In the genomic region with DNA sequence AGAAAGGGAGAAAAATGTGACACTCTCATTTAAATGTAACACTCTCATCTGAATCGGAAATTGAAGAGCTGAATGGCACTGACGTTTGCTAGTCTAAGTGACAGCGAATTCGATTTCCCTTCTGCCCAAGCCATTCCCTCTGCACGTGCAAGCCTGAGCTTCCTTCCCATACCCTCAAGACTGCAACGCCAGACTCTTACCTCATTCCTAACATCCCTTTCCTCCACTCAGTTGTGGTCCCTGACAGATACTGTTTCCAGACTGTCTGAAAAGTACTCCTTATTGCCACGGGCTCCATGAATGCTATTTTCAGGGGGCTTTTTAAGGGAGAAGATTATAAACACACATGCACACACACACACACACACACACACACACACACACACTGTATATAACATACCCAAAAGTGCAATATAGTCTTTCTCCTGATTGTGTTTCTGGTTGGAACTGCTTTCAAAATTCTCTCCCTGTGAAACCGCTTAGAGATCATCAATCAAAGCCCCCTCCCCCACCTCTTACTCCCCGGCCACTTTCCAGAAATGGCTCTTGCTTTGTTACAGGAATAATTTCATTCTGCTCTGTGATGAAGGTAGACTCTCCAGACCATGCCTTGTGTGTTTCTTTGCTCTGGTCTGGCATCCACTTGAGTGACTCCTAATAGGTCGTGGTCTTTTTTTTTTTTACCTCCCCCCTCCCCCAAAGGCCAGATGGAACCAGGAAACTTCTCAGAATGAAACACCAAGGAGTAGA, we compare ENCODE assay signal across 8 mouse cellular contexts. TPM values are rescaled to one million over a fixed set of nuclear protein-coding genes. Genes with fewer than 3 reads are reported as not detected.
DNase-seq lines count a peak whose midpoint lies in the region; ATAC-seq and TF ChIP-seq lines count a peak whose summit lies in the region.

No protein-coding gene starts in this region.

- peak overlapping the region; percentile 82 for H3K9ac ChIP-seq in embryonic facial prominence, embryonic 11.5 days (replicated peaks; ENCODE audit: low read length)
- H3K9ac ChIP-seq in intestine, embryonic 15.5 days: peak overlapping the region; percentile 46

- no peaks in the 10 kb centered on the region for H3K36me3 ChIP-seq in embryonic facial prominence, embryonic 11.5 days (replicated peaks; ENCODE audit: control insufficient read depth, insufficient read depth, low read depth, low read length)
- H3K36me3 ChIP-seq in intestine, embryonic 15.5 days: no peaks in the 10 kb centered on the region
- no peaks in the 10 kb centered on the region for H3K36me3 ChIP-seq in thymus, adult 2 months (ENCODE audit: control insufficient read depth, insufficient read depth, low read length)

- peak overlapping the region; percentile 92 for H3K4me3 ChIP-seq in gastrocnemius, adult 2 months
- H3K4me3 ChIP-seq in embryonic facial prominence, embryonic 11.5 days (ENCODE audit: low read depth, low read length): peak overlapping the region; percentile 69
- peak overlapping the region; percentile 75 for H3K4me3 ChIP-seq in intestine, embryonic 15.5 days (replicated peaks)
- H3K4me3 ChIP-seq in thymus, adult 2 months (ENCODE audit: control insufficient read depth, insufficient read depth, low read length): no peak overlapping the region

- DNase-seq in gastrocnemius, adult 2 months: no peak
- DNase-seq in gastrocnemius, adult 18-20 months (ENCODE audit: low spot score): no peak
- peak; percentile 54 for DNase-seq in embryonic facial prominence, embryonic 11.5 days (ENCODE audit: low spot score)
- DNase-seq in mesoderm, embryonic 11.5 days (ENCODE audit: low read depth, low spot score): peak; percentile 58
- no peak for DNase-seq in frontal cortex, postnatal 14 days (ENCODE audit: low spot score in 2 of 2)
- no peak for DNase-seq in thymus, adult 2 months

- TF ChIP-seq CTCF in gastrocnemius, adult 2 months (IDR thresholded peaks at IDR 0.05): no peak
- no peak for TF ChIP-seq CTCF in thymus, adult 2 months (IDR thresholded peaks at IDR 0.05; ENCODE audit: borderline replicate concordance, control insufficient read depth, extremely low read depth, insufficient read depth, low read length, poor library complexity)

- H3K27me3 ChIP-seq in embryonic facial prominence, embryonic 11.5 days (ENCODE audit: control insufficient read depth, insufficient read depth, low read length): no peaks in the 10 kb centered on the region
- no peaks in the 10 kb centered on the region for H3K27me3 ChIP-seq in intestine, embryonic 15.5 days (replicated peaks)
- H3K27me3 ChIP-seq in thymus, adult 2 months (ENCODE audit: control insufficient read depth, insufficient read depth, low read length): no peaks in the 10 kb centered on the region; the same call in 1 of the 2 replicates

- TF ChIP-seq POLR2A in thymus, adult 2 months (IDR thresholded peaks at IDR 0.05; ENCODE audit: control insufficient read depth, extremely low read depth, insufficient read depth, low read length, poor library complexity): no peak

- 4% methylated on average over 10 of the region's 10 CpGs for WGBS in embryonic facial prominence, embryonic 11.5 days
- 5% methylated on average over 10 of the region's 10 CpGs for WGBS in intestine, embryonic 15.5 days
- WGBS in thymus, adult 2 months: 16% methylated on average over 10 of the region's 10 CpGs

- H3K4me2 ChIP-seq in embryonic facial prominence, embryonic 11.5 days (ENCODE audit: low read depth, low read length): peak overlapping the region; percentile 56
- peak overlapping the region; percentile 64 for H3K4me2 ChIP-seq in intestine, embryonic 15.5 days (replicated peaks)

- H3K27ac ChIP-seq in gastrocnemius, adult 2 months: peak overlapping the region; percentile 78
- peak overlapping the region; percentile 85 for H3K27ac ChIP-seq in embryonic facial prominence, embryonic 11.5 days (replicated peaks; ENCODE audit: low read depth, low read length)
- H3K27ac ChIP-seq in intestine, embryonic 15.5 days: peak overlapping the region; percentile 95
- H3K27ac ChIP-seq in thymus, adult 2 months (ENCODE audit: control insufficient read depth, insufficient read depth, low read length): no peak overlapping the region

- H3K4me1 ChIP-seq in embryonic facial prominence, embryonic 11.5 days (ENCODE audit: control insufficient read depth, insufficient read depth, low read length): no peaks in the 10 kb centered on the region
- H3K4me1 ChIP-seq in intestine, embryonic 15.5 days (replicated peaks): peaks cover 19% of the 10 kb centered on the region
- H3K4me1 ChIP-seq in thymus, adult 2 months (replicated peaks; ENCODE audit: control insufficient read depth, insufficient read depth, low read length): no peaks in the 10 kb centered on the region

- H3K9me3 ChIP-seq in embryonic facial prominence, embryonic 11.5 days (replicated peaks; ENCODE audit: control insufficient read depth, low read length): no peaks in the 10 kb centered on the region
- H3K9me3 ChIP-seq in intestine, embryonic 15.5 days: no peaks in the 10 kb centered on the region

- ATAC-seq in embryonic facial prominence, embryonic 11.5 days (replicated peaks; ENCODE audit: insufficient number of reproducible peaks, low FRiP score, low TSS enrichment, low read depth): peak; percentile 19; the same call in 1 of the 2 replicates
- peak; percentile 48 for ATAC-seq in intestine, embryonic 15.5 days
- ATAC-seq in erythroid progenitor cell, adult 5-6 weeks (replicated peaks; ENCODE audit: low FRiP score, poor library complexity, severe bottlenecking): no peak

- intact Hi-C loops in gastrocnemius, adult 2 months (cut with DNase I): no loop called here

RNA-seq across cellular contexts. Expression of a gene that starts 0.8 kb away (rescaled TPM):
- under 1 TPM; 0.56 to 0.86 TPM for total RNA-seq in gastrocnemius, adult 2 months (2021)
- total RNA-seq in gastrocnemius, adult 18-20 months (2021): under 1 TPM; 0.30 to 0.47 TPM
- 78.1 and 82.7 TPM in 2 replicates for polyA plus RNA-seq in embryonic facial prominence, embryonic 11.5 days (2014; fragmentation: Nextera tagmentation; extraction: Ambion mirVana)
- polyA plus RNA-seq in intestine, embryonic 15.5 days (2015; fragmentation: Nextera tagmentation; extraction: Ambion mirVana): 17.5 and 19.1 TPM in 2 replicates
- not detected in 2 replicates for total RNA-seq in erythroid progenitor cell, adult 5-6 weeks (2015; ENCODE audit: low replicate concordance)
- total RNA-seq in erythroid progenitor cell, adult 5-6 weeks (2017; ENCODE audit: low replicate concordance): not detected in 2 replicates
- polyA plus RNA-seq in thymus, adult 2 months (2012; rRNA removed): 0.77 and 0.78 TPM in 2 replicates

Comparison
In these comparisons a context has a peak if more than half of its experiments do, and no peak if none do; other contexts are left out.
1. DNase-seq: peak in embryonic facial prominence, embryonic 11.5 days (single experiment) and mesoderm, embryonic 11.5 days (single experiment); none in gastrocnemius, adult 2 months (single experiment), gastrocnemius, adult 18-20 months (single experiment), frontal cortex, postnatal 14 days (0 of 2) and thymus, adult 2 months (single experiment).